Mouse (Mus musculus) liver, embryonic 14.5 days (tissue): ENCODE measurements at regions not wholly inside any gene's neighbourhood (a gene's known extent, or its start where the extent isn't known, plus 50 kb on each side); places are given as distances from the start of the nearest gene placed in this dataset.

Experiments
- ATAC-seq: fragments of 200-750 bp; cut with Nextera tagmentation; 2 replicates; pipeline ENCODE4 v1.8.0; 2017; ENCODE audit warnings: moderate number of reproducible peaks, mild to moderate bottlenecking, moderate library complexity; ENCODE audit not compliant: insufficient read depth
- DNase-seq, 3 experiments: peaks; one replicate each; pipeline ENCODE4 v3.0.0-alpha.2; 2012 to 2013; ENCODE audit warnings: low read depth in 3 of 3, low spot score in 3 of 3
- H3K27ac ChIP-seq: fragments of 300-500 bp; sonication (generic); 2 replicates; pipeline ENCODE4 v1.5.1; 2014; ENCODE audit warnings: moderate library complexity, mild to moderate bottlenecking, control low read depth, inconsistent platforms
- H3K27me3 ChIP-seq: fragments of 300-500 bp; sonication (generic); 2 replicates; pipeline ENCODE4 v1.6.1; 2014; ENCODE audit warnings: mild to moderate bottlenecking, low read length, moderate library complexity; ENCODE audit not compliant: control insufficient read depth, insufficient read depth
- H3K36me3 ChIP-seq: fragments of 300-500 bp; sonication (generic); replicated peaks from 2 replicates; pipeline ENCODE4 v1.6.1; 2014; ENCODE audit warnings: low read depth; ENCODE audit not compliant: control insufficient read depth, insufficient read depth
- H3K4me1 ChIP-seq, 2 experiments: fragments of 200-500 bp in 1 of 2; fragments of 300-500 bp in 1 of 2; sonication (generic) in 1 of 2; replicated peaks; 2 replicates each; pipeline ENCODE4 v1.6.1; 2012 to 2014; ENCODE audit warnings: antibody characterized with exemption in 1 of 2, inconsistent platforms in 1 of 2, low read length in 1 of 2; ENCODE audit not compliant: control insufficient read depth in 2 of 2, insufficient read depth in 2 of 2
- H3K4me2 ChIP-seq: fragments of 300-500 bp; sonication (generic); 2 replicates; pipeline ENCODE4 v1.6.1; 2014; ENCODE audit warnings: low read depth, mild to moderate bottlenecking, control low read depth, moderate library complexity
- H3K4me3 ChIP-seq, 2 experiments: fragments of 200-500 bp in 1 of 2; fragments of 300-500 bp in 1 of 2; sonication (generic) in 1 of 2; 2 replicates each; pipeline ENCODE4 v1.5.1; 2012 to 2014; ENCODE audit warnings: low read depth in 2 of 2, low read length in 2 of 2, mild to moderate bottlenecking in 2 of 2, control low read depth in 1 of 2, inconsistent platforms in 1 of 2, moderate library complexity in 1 of 2; ENCODE audit not compliant: insufficient read depth in 1 of 2
- H3K9ac ChIP-seq: fragments of 300-500 bp; sonication (generic); replicated peaks from 2 replicates; pipeline ENCODE4 v1.6.1; 2014; ENCODE audit warnings: mild to moderate bottlenecking, control low read depth, moderate library complexity
- H3K9me3 ChIP-seq: fragments of 300-500 bp; sonication (generic); 2 replicates; pipeline ENCODE4 v1.6.1; 2016; ENCODE audit warnings: low read length, mixed read lengths; ENCODE audit not compliant: control insufficient read depth
- CTCF ChIP-seq: IDR thresholded peaks from 2 replicates; pipeline ENCODE4 v1.5.1; 2016; ENCODE audit warnings: antibody characterized with exemption, low read depth, control low read depth
- EP300 ChIP-seq: IDR thresholded peaks from 2 replicates; pipeline ENCODE4 v1.6.1; 2016; ENCODE audit warnings: antibody characterized with exemption, low read depth
- WGBS: fragments of 180-500 bp; shearing (Covaris S2); extraction: QIAGEN DNeasy Blood & Tissue Kit; methylation state at CpG from one replicate; pipeline ENCODE4 v1.1.7; 2014; ENCODE audit not compliant: insufficient replicate concordance; 5-methylcytosine and 5-hydroxymethylcytosine counted together

DNA sequence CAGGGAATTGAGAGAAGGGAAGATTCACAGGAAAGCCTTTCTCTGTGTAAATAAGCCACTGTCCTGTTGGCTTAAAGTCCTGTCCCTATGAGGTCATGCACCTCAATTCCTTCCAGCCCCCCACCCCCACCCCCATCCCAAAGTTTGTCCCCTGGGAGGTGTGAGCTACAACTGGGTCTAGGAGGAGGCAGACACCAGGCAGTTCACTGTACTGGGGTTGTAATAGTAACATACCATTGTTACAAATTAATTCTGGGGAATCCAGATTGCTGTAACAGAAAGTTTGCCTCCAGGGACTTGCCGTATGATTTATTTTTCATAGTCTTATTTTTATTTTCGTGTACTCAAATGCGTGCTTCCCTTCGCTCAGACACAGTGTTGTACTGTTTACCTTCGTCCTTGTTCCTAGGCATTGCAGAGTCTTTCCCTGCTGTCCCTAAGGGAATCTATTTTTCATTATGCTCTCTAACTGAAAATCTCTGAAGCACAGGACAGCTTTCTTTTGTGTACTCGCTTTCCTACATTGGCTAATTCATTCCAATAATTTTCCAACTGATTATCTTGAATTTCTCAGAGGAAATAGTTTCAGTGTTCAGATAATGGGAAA lies 244.2 kb downstream of the Mex3b start:
- Histone ChIP-seq H3K4me1 (no peaks in the 10 kb centered on the region), H3K9ac (no peak overlapping the region), H3K4me2 (no peak overlapping the region), H3K4me3 (no peak overlapping the region), H3K27me3 (no peaks in the 10 kb centered on the region), H3K27ac (no peak overlapping the region), H3K9me3 (no peaks in the 10 kb centered on the region), H3K36me3 (no peaks in the 10 kb centered on the region)
- DNase-seq (no peak), ATAC-seq (no peak)
- 68% methylated on average over 6 of the region's 6 CpGs for whole genome bisulfite sequencing
- TF ChIP-seq EP300 (no peak), CTCF (no peak)

DNA sequence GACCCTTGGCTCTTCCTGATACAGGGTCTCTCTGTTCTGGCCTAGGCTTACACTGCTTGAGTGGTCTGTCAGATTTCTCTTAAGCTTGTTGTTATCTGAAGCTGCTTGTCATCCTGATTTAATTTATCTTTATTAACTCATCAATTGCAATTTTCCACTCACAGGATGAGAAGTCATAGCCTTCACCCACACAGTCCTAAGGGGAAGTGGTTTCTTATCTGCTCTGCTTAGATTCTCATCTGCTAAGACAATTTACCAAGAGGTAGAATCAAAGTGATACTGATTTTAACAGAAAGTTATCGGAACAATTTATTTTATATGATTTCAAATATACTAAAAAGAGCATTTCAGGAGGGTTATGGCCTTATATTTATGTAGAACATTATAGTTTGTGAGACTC lies 249.4 kb downstream of the Mex3b start:
- no peaks in the 10 kb centered on the region for H3K27me3 ChIP-seq
- no peaks in the 10 kb centered on the region for H3K4me1 ChIP-seq
- DNase-seq (no peak), ATAC-seq (no peak)
- H3K4me3 ChIP-seq: no peak overlapping the region
- H3K4me2 ChIP-seq: no peak overlapping the region
- H3K36me3 ChIP-seq: no peaks in the 10 kb centered on the region
- no peak overlapping the region for H3K27ac ChIP-seq
- WGBS: 52% methylated on average over 1 of the region's 1 CpGs
- TF ChIP-seq CTCF: no peak
- TF ChIP-seq EP300: no peak
- H3K9ac ChIP-seq: no peak overlapping the region
- no peaks in the 10 kb centered on the region for H3K9me3 ChIP-seq

DNA sequence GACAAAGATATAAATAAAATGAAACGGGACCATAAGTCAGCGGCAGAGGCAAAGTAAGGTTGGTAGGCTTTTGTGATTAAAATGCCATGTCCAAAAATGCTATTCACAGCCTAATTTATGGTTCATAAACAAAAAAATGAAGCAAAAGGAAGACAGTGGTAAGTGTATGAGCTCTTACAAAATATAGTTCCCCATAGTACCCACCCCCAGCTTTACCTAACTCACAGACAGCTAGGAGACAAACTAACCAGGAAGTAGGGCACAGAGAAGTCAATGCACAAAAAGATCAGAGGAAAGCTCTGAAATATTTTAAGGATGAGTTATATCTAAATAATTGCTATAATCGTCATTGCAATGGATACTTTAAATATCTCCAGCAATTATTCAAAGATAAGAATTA lies 249.9 kb downstream of the Mex3b start:
- no peak overlapping the region for H3K4me2 ChIP-seq
- H3K4me3 ChIP-seq: no peak overlapping the region
- H3K27ac ChIP-seq: no peak overlapping the region
- no peaks in the 10 kb centered on the region for H3K4me1 ChIP-seq
- no peaks in the 10 kb centered on the region for H3K27me3 ChIP-seq
- no peaks in the 10 kb centered on the region for H3K9me3 ChIP-seq
- ATAC-seq (no peak), DNase-seq (no peak)
- TF ChIP-seq CTCF (no peak), EP300 (no peak)
- no peak overlapping the region for H3K9ac ChIP-seq
- 63% methylated on average over 3 of the region's 3 CpGs for WGBS
- H3K36me3 ChIP-seq: no peaks in the 10 kb centered on the region

DNA sequence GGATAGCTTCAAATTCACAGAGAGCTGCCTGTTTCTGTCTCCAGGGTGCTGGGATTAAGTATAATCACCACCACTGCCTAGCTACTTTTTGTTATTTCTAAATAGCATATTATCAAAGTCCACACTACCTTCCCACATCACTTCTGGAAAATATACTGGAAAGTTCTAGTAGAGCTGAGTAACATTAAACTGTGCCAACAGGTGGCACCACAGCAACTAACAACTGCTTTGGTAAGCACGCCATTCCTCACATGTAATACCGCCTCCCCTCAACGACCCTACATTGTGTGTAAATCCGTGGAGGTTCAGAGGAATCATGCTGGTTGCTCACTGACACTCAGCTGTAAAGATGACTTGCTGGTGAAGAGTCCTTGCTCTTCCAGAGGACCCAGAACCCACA lies 259.1 kb downstream of the Mex3b start:
- no peaks in the 10 kb centered on the region for H3K36me3 ChIP-seq
- no peak overlapping the region for H3K9ac ChIP-seq
- DNase-seq (no peak), ATAC-seq (no peak)
- H3K4me2 ChIP-seq: no peak overlapping the region
- no peak overlapping the region for H3K27ac ChIP-seq
- WGBS: 55% methylated on average over 4 of the region's 4 CpGs
- no peaks in the 10 kb centered on the region for H3K4me1 ChIP-seq
- TF ChIP-seq EP300: no peak
- no peak for TF ChIP-seq CTCF
- no peak overlapping the region for H3K4me3 ChIP-seq
- H3K27me3 ChIP-seq: no peaks in the 10 kb centered on the region
- no peaks in the 10 kb centered on the region for H3K9me3 ChIP-seq

DNA sequence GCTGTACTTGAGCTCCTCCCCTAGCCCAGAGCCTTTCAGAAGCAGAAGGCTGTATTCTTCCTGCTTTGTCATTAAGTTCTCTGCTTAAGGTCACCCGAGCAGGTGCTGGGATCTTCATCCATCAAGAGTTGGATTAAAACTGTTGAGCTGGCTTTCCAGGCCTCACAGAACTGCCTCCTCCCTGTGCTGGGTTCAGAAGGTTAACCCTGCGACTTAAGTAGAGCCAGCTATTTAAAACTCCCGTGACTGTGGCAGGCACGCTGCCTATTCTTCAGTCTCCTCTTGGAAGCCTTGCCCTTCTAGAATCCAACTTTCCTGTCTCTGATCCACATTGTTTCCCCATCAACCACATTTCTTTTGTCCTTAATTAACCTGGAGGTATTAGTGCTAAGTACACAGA lies 273.1 kb downstream of the Mex3b start:
- 66% methylated on average over 4 of the region's 4 CpGs for WGBS

More for the DNA sequence above, 273.1 kb downstream of the Mex3b start:
- Histone ChIP-seq H3K9ac (no peak overlapping the region), H3K36me3 (no peaks in the 10 kb centered on the region), H3K4me1 (no peaks in the 10 kb centered on the region), H3K27ac (no peak overlapping the region), H3K4me2 (no peak overlapping the region), H3K9me3 (no peaks in the 10 kb centered on the region), H3K27me3 (no peaks in the 10 kb centered on the region), H3K4me3 (no peak overlapping the region)
- TF ChIP-seq EP300: no peak
- no peak for TF ChIP-seq CTCF
- DNase-seq (no peak), ATAC-seq (no peak)
